Mouse (Mus musculus): ENCODE measurements around the gene Wwc2. TPM values are rescaled to one million over a fixed set of nuclear protein-coding genes. Genes with fewer than 3 reads are reported as not detected.

The Wwc2 gene
- total RNA-seq, 2 experiments from 2014 or later: 5.1 to 6.7 TPM

- DNase-seq (ENCODE audit: low spot score): no peak
These were observed 50.5 kb downstream of the Wwc2 start for GRCm38 (mm10) chr8:47939933-47940870.

- no peak for DNase-seq (ENCODE audit: low spot score)
These were observed 51.5 kb downstream of the Wwc2 start for GRCm38 (mm10) chr8:47939217-47939616.

GRCm38 (mm10) chr8:47936386-47936785 lies 54.3 kb downstream of the Wwc2 start:
- no peak for DNase-seq (ENCODE audit: low spot score)

GRCm38 (mm10) chr8:47935461-47935860 lies 55.3 kb downstream of the Wwc2 start:
- no peak for DNase-seq (ENCODE audit: low spot score)

GRCm38 (mm10) chr8:47933087-47933486 lies 57.6 kb downstream of the Wwc2 start:
- no peak for DNase-seq (ENCODE audit: low spot score)

- DNase-seq (ENCODE audit: low spot score): no peak
These were observed 58.5 kb downstream of the Wwc2 start for GRCm38 (mm10) chr8:47932028-47932790.

GRCm38 (mm10) chr8:47931371-47931770 lies 59.4 kb downstream of the Wwc2 start:
- DNase-seq (ENCODE audit: low spot score): no peak

- no peak for DNase-seq (ENCODE audit: low spot score)
These were observed 61.1 kb downstream of the Wwc2 start for GRCm38 (mm10) chr8:47929615-47930014.

GRCm38 (mm10) chr8:47928604-47929185 lies 62.0 kb downstream of the Wwc2 start:
- DNase-seq (ENCODE audit: low spot score): no peak

- no peak for DNase-seq (ENCODE audit: low spot score)
These were observed 65.8 kb downstream of the Wwc2 start for GRCm38 (mm10) chr8:47924921-47925320.

- DNase-seq (ENCODE audit: low spot score): no peak
These were observed 67.9 kb downstream of the Wwc2 start for GRCm38 (mm10) chr8:47922816-47923215.

GRCm38 (mm10) chr8:47922011-47922410 lies 68.7 kb downstream of the Wwc2 start:
- no peak for DNase-seq (ENCODE audit: low spot score)

GRCm38 (mm10) chr8:47920575-47921144 lies 70.1 kb downstream of the Wwc2 start:
- DNase-seq (ENCODE audit: low spot score): no peak

GRCm38 (mm10) chr8:47917060-47918035 lies 73.4 kb downstream of the Wwc2 start:
- no peak for DNase-seq (ENCODE audit: low spot score)

GRCm38 (mm10) chr8:47915521-47915920 lies 75.2 kb downstream of the Wwc2 start:
- no peak for DNase-seq (ENCODE audit: low spot score)

- no peak for DNase-seq (ENCODE audit: low spot score)
These were observed 75.8 kb downstream of the Wwc2 start for GRCm38 (mm10) chr8:47914946-47915345.

- no peak for DNase-seq (ENCODE audit: low spot score)
These were observed 76.6 kb downstream of the Wwc2 start for GRCm38 (mm10) chr8:47914161-47914560.

- no peak for DNase-seq (ENCODE audit: low spot score)
These were observed 77.1 kb downstream of the Wwc2 start for GRCm38 (mm10) chr8:47913621-47914020.

GRCm38 (mm10) chr8:47909681-47910080 lies 81.0 kb downstream of the Wwc2 start:
- no peak for DNase-seq (ENCODE audit: low spot score)

GRCm38 (mm10) chr8:47907056-47907455 lies 83.7 kb downstream of the Wwc2 start:
- no peak for DNase-seq (ENCODE audit: low spot score)

GRCm38 (mm10) chr8:47906142-47906541 lies 84.6 kb downstream of the Wwc2 start:
- DNase-seq (ENCODE audit: low spot score): no peak

Measured in gastrocnemius, adult 18-20 months (tissue).